Mouse (Mus musculus) intestine, embryonic 15.5 days (tissue): Measurements from ENCODE around the gene Anxa2. TPM values are rescaled to one million over a fixed set of nuclear protein-coding genes. Genes with fewer than 3 reads are reported as not detected.
A peak's percentile ranks its signal among the peaks of the same experiment; 100 is the strongest.

Experiments used
- ATAC-seq: fragments of 200-750 bp; cut with Nextera tagmentation; 2 replicates; pipeline ENCODE4 v1.8.0; 2017; ENCODE audit warnings: moderate TSS enrichment, moderate library complexity
- H3K27ac ChIP-seq: fragments of 300-500 bp; sonication (generic); 2 replicates; pipeline ENCODE4 v1.5.1; 2015; ENCODE audit warnings: mild to moderate bottlenecking, inconsistent platforms
- H3K27me3 ChIP-seq: fragments of 300-500 bp; sonication (generic); replicated peaks from 2 replicates; pipeline ENCODE4 v1.6.1; 2015; ENCODE audit warnings: inconsistent platforms
- H3K36me3 ChIP-seq: fragments of 300-500 bp; sonication (generic); 2 replicates; pipeline ENCODE4 v1.6.1; 2015; ENCODE audit warnings: inconsistent platforms
- H3K4me1 ChIP-seq: fragments of 300-500 bp; sonication (generic); replicated peaks from 2 replicates; pipeline ENCODE4 v1.6.1; 2015; ENCODE audit warnings: inconsistent platforms
- H3K4me2 ChIP-seq: fragments of 300-500 bp; sonication (generic); replicated peaks from 2 replicates; pipeline ENCODE4 v1.6.1; 2015; ENCODE audit warnings: mild to moderate bottlenecking, inconsistent platforms
- H3K4me3 ChIP-seq: fragments of 300-500 bp; sonication (generic); replicated peaks from 2 replicates; pipeline ENCODE4 v1.5.1; 2015; ENCODE audit warnings: inconsistent platforms
- H3K9ac ChIP-seq: fragments of 300-500 bp; sonication (generic); 2 replicates; pipeline ENCODE4 v1.6.1; 2015; ENCODE audit warnings: inconsistent platforms
- H3K9me3 ChIP-seq: fragments of 300-500 bp; sonication (generic); 2 replicates; pipeline ENCODE4 v1.6.1; 2016; ENCODE audit warnings: inconsistent platforms
- WGBS: fragments of 180-500 bp; shearing (Covaris S2); methylation state at CpG from one replicate; pipeline ENCODE4 v1.1.7; 2015; 5-methylcytosine and 5-hydroxymethylcytosine counted together
- polyA plus RNA-seq: library from polyadenylated mRNA; unstranded; fragments of >200 nt; fragmentation: Nextera tagmentation; extraction: Ambion mirVana; gene quantifications from 2 replicates; pipeline ENCODE4 v1.2.1, GENCODE M21; 2015

Anxa2 gene
- polyA plus RNA-seq, 1 experiment from 2014 or later: 462 TPM

- H3K9ac ChIP-seq: no peak overlapping the region
- H3K36me3 ChIP-seq: peaks cover 9% of the 10 kb centered on the region; the same call in 1 of the 2 replicates
- no peaks in the 10 kb centered on the region for H3K27me3 ChIP-seq
- 59% methylated on average over 4 of the region's 4 CpGs for WGBS
- H3K27ac ChIP-seq: 0 out of 2 replicates have a peak overlapping the region, but pooled peaks have one; percentile 14
- H3K9me3 ChIP-seq: no peaks in the 10 kb centered on the region
- peaks cover 48% of the 10 kb centered on the region for H3K4me1 ChIP-seq
- H3K4me3 ChIP-seq: no peak overlapping the region
- H3K4me2 ChIP-seq: no peak overlapping the region
- ATAC-seq: no peak
These were observed 12.7 kb downstream of the Anxa2 start for GRCm38 (mm10) chr9:69466098-69466497.

- ATAC-seq: peak; percentile 82
- Histone ChIP-seq H3K9ac (no peak overlapping the region), H3K27ac (peak overlapping the region; percentile 55), H3K4me1 (peaks cover 55% of the 10 kb centered on the region), H3K36me3 (peaks cover 7% of the 10 kb centered on the region; the same call in 1 of the 2 replicates), H3K4me2 (no peak overlapping the region), H3K4me3 (no peak overlapping the region), H3K9me3 (no peaks in the 10 kb centered on the region), H3K27me3 (no peaks in the 10 kb centered on the region)
- 50% methylated on average over 10 of the region's 10 CpGs for WGBS
These were observed 14.0 kb downstream of the Anxa2 start for GRCm38 (mm10) chr9:69467310-69467939.

GRCm38 (mm10) chr9:69468991-69469390 is 15.6 kb downstream of the Anxa2 start:
- Histone ChIP-seq H3K9ac (0 out of 2 replicates have a peak overlapping the region, but pooled peaks have one; percentile 23), H3K27ac (peak overlapping the region; percentile 22; the same call in 1 of the 2 replicates), H3K36me3 (0 out of 2 replicates have a peak, but pooled peaks cover 6% of the 10 kb centered on the region), H3K4me2 (peak overlapping the region; percentile 14), H3K9me3 (no peaks in the 10 kb centered on the region), H3K4me1 (peaks cover 59% of the 10 kb centered on the region), H3K27me3 (no peaks in the 10 kb centered on the region), H3K4me3 (no peak overlapping the region)
- 17% methylated on average over 9 of the region's 9 CpGs for WGBS
- ATAC-seq: peak; percentile 75

GRCm38 (mm10) chr9:69470362-69470761 is 16.9 kb downstream of the Anxa2 start:
- Histone ChIP-seq H3K27me3 (no peaks in the 10 kb centered on the region), H3K27ac (peak overlapping the region; percentile 62), H3K4me1 (peaks cover 58% of the 10 kb centered on the region), H3K36me3 (0 out of 2 replicates have a peak, but pooled peaks cover 4% of the 10 kb centered on the region), H3K9ac (no peak overlapping the region), H3K4me2 (0 out of 2 replicates have a peak overlapping the region, but pooled peaks have one; percentile 34), H3K9me3 (no peaks in the 10 kb centered on the region), H3K4me3 (no peak overlapping the region)
- ATAC-seq: no peak
- WGBS: 59% methylated on average over 5 of the region's 5 CpGs

- Histone ChIP-seq H3K4me3 (no peak overlapping the region), H3K36me3 (0 out of 2 replicates have a peak, but pooled peaks cover 3% of the 10 kb centered on the region), H3K9ac (no peak overlapping the region), H3K27me3 (no peaks in the 10 kb centered on the region), H3K9me3 (no peaks in the 10 kb centered on the region), H3K4me2 (peak overlapping the region; percentile 34), H3K27ac (peak overlapping the region; percentile 62), H3K4me1 (peaks cover 53% of the 10 kb centered on the region)
- WGBS: 18% methylated on average over 6 of the region's 6 CpGs
- 0 out of 2 replicates have a peak, but pooled peaks have one; percentile 8 for ATAC-seq
These were observed 17.5 kb downstream of the Anxa2 start for GRCm38 (mm10) chr9:69470921-69471320.

- no peak overlapping the region for H3K4me2 ChIP-seq
- H3K36me3 ChIP-seq: 0 out of 2 replicates have a peak, but pooled peaks cover 2% of the 10 kb centered on the region
- peak overlapping the region; percentile 57 for H3K27ac ChIP-seq
- no peak overlapping the region for H3K4me3 ChIP-seq
- 37% methylated on average over 6 of the region's 6 CpGs for WGBS
- peak; percentile 42 for ATAC-seq
- H3K27me3 ChIP-seq: no peaks in the 10 kb centered on the region
- H3K4me1 ChIP-seq: peaks cover 39% of the 10 kb centered on the region
- H3K9me3 ChIP-seq: no peaks in the 10 kb centered on the region
- H3K9ac ChIP-seq: no peak overlapping the region
These were observed 19.3 kb downstream of the Anxa2 start for GRCm38 (mm10) chr9:69472724-69473123.

GRCm38 (mm10) chr9:69475873-69476272 is 22.5 kb downstream of the Anxa2 start:
- no peaks in the 10 kb centered on the region for H3K9me3 ChIP-seq

GRCm38 (mm10) chr9:69477195-69477823 is 23.9 kb downstream of the Anxa2 start:
- Histone ChIP-seq H3K4me2 (no peak overlapping the region), H3K4me1 (peaks cover 5% of the 10 kb centered on the region; the same call in 1 of the 2 replicates), H3K4me3 (no peak overlapping the region), H3K27me3 (no peaks in the 10 kb centered on the region), H3K9ac (no peak overlapping the region), H3K36me3 (peaks cover 2% of the 10 kb centered on the region; the same call in 1 of the 2 replicates), H3K9me3 (no peaks in the 10 kb centered on the region), H3K27ac (no peak overlapping the region)
- 62% methylated on average over 14 of the region's 14 CpGs for whole genome bisulfite sequencing
- ATAC-seq: 0 out of 2 replicates have a peak, but pooled peaks have one; percentile 23

More at GRCm38 (mm10) chr9:69475873-69476272, 22.5 kb downstream of the Anxa2 start:
- peaks cover 13% of the 10 kb centered on the region for H3K4me1 ChIP-seq
- ATAC-seq: no peak
- H3K27ac ChIP-seq: no peak overlapping the region
- H3K4me3 ChIP-seq: no peak overlapping the region
- H3K27me3 ChIP-seq: no peaks in the 10 kb centered on the region
- no peak overlapping the region for H3K4me2 ChIP-seq
- 0 out of 2 replicates have a peak, but pooled peaks cover 2% of the 10 kb centered on the region for H3K36me3 ChIP-seq
- H3K9ac ChIP-seq: no peak overlapping the region
- WGBS: 76% methylated on average over 6 of the region's 6 CpGs

GRCm38 (mm10) chr9:69477824-69478222 is 24.4 kb downstream of the Anxa2 start:
- Histone ChIP-seq H3K36me3 (peaks cover 4% of the 10 kb centered on the region), H3K9me3 (no peaks in the 10 kb centered on the region), H3K4me1 (0 out of 2 replicates have a peak, but pooled peaks cover 2% of the 10 kb centered on the region), H3K4me3 (no peak overlapping the region), H3K9ac (no peak overlapping the region), H3K27ac (no peak overlapping the region), H3K27me3 (no peaks in the 10 kb centered on the region), H3K4me2 (no peak overlapping the region)
- no peak for ATAC-seq
- 58% methylated on average over 6 of the region's 6 CpGs for WGBS

- Histone ChIP-seq H3K4me2 (no peak overlapping the region), H3K9me3 (no peaks in the 10 kb centered on the region), H3K9ac (no peak overlapping the region), H3K4me1 (no peaks in the 10 kb centered on the region), H3K27ac (no peak overlapping the region), H3K36me3 (peaks cover 15% of the 10 kb centered on the region), H3K27me3 (no peaks in the 10 kb centered on the region), H3K4me3 (no peak overlapping the region)
- 3% methylated on average over 1 of the region's 1 CpGs for WGBS
- peak; percentile 59 for ATAC-seq
These were observed 26.9 kb downstream of the Anxa2 start for GRCm38 (mm10) chr9:69480344-69480743.

GRCm38 (mm10) chr9:69483811-69484210 is 30.4 kb downstream of the Anxa2 start:
- Histone ChIP-seq H3K4me3 (no peak overlapping the region), H3K9ac (no peak overlapping the region), H3K4me1 (no peaks in the 10 kb centered on the region), H3K27ac (no peak overlapping the region), H3K27me3 (no peaks in the 10 kb centered on the region), H3K36me3 (peaks cover 33% of the 10 kb centered on the region), H3K9me3 (no peaks in the 10 kb centered on the region), H3K4me2 (no peak overlapping the region)
- no peak for ATAC-seq
- WGBS: 62% methylated on average over 12 of the region's 12 CpGs

- peaks cover 45% of the 10 kb centered on the region for H3K36me3 ChIP-seq
- no peaks in the 10 kb centered on the region for H3K27me3 ChIP-seq
- no peak overlapping the region for H3K4me3 ChIP-seq
- H3K9ac ChIP-seq: no peak overlapping the region
- WGBS: 75% methylated on average over 8 of the region's 8 CpGs
- H3K9me3 ChIP-seq: no peaks in the 10 kb centered on the region
- no peak for ATAC-seq
- no peak overlapping the region for H3K4me2 ChIP-seq
- H3K27ac ChIP-seq: no peak overlapping the region
- H3K4me1 ChIP-seq: no peaks in the 10 kb centered on the region
These were observed 32.7 kb downstream of the Anxa2 start for GRCm38 (mm10) chr9:69486140-69486539.
